Mouse (Mus musculus): ENCODE measurements around the gene Ap1g2. TPM values are rescaled to one million over a fixed set of nuclear protein-coding genes. Genes with fewer than 3 reads are reported as not detected.

Gene Ap1g2
- total RNA-seq, 1 experiment from 2014 or later, result 30.9 TPM

DNA sequence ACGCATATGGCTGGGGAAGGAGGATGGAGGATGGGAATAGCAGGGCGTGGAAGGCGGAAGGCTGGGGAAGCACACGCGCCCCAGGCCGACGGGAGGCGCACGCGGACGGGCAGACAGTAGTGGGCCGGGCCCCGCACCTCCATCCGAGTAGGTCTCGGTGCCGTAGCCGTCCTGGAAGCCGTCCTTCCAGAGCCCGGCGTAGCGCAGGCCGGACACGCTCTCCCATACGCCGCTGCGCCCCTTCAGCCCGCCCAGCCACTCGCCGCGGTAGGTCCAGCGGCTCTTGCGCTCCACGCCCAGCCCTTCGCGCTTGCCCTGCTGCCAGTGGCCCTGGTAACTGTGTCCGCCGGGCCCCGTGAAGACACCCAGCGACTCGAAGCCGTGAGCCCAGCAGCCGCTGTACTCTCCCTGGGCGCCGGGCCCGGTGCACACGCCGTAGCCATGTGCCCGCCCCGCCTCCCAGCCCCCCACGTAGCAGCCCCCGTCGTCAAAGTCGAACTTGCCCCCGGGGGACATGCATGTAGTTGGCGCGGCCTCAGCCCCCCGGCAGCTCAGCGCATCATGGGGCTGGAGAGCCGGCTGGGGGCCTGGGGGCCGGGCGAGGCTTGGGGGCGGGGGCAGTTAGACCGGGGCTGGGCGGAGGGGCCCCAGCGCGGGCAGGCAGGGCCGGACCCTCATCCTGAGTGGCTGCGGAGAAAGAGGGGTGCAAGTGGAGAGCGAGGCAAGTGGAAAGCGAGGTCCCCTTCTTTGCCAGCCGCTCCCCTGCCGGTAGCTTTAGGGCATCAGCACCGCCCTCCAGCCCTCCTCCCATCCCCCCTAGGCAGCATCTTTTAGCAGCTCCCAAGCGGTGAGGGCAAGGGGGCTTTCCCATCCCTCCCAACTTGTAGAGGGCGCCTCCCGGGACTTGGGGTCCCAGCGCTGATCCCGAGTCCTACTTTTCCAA, 8.6 kb upstream of the Ap1g2 start:
- ATAC-seq (replicated peaks; ENCODE audit: low read depth, poor library complexity, severe bottlenecking), result peak; percentile 36

DNA sequence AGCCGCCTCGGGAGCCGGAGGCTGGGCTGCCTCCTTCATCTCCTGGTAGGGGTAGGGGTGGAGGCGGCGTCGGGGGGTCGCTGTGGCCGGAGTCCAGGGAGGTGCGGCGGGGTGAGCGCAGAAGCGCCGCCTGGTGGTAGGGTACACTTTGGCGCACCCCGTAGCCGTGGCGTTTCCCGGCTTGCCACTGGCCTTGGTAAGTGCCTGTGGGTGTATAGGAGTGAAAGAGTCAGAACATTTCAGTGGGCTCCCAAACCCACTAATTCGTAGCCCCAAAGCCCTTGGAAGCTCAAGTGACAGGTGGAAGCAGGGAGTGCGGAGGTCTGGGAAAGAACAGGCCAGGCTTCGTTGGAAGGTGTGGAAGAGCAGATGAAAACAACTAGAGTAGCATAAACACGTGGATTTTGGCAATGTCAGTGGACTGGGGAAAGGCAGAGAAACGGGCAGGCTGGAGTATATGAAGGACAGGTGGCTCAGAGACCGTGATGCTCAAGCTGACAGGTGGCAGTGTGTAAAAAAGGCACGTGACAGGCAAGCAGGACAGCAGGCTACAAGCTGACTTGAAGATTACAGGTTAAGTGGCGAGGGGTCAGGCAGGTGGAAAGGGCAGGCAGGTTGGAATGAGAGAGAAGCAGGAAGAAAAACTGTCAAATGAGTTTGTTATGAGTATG, 7.7 kb upstream of the Ap1g2 start:
- ATAC-seq (replicated peaks; ENCODE audit: low read depth, poor library complexity, severe bottlenecking), result peak; percentile 26; the same call in 1 of the 2 replicates

DNA sequence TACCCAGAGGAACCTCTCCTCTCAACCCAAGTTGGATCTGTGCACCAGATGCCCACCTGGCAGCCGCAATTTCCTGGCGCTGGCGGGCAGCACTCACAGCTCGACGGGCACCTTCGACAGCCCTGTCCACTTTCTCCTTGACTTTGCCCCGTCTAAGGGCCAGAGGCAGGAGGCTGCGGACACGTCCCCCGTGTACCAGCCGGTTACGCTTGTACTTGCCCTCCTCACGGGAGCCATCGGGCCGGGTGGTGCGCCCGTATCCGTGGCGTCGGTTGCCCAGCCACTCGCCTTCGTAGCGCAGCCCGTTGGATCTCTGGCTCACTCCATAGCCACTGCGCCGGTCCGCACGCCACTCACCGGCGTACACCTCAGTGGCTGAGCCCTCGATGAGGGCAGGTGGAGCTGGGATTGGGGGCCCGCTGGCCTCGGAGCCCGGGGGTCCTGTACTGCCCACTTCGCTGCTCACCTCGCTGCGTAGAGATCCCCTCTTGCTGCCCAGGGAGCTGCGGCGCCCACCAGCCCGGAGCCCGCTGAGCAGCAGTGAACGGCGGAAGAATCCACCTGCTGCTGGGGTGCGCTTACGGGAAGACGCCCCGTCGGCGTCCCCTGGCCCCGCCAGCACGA, 7.1 kb upstream of the Ap1g2 start:
- ATAC-seq (replicated peaks; ENCODE audit: low read depth, poor library complexity, severe bottlenecking), result no peak

DNA sequence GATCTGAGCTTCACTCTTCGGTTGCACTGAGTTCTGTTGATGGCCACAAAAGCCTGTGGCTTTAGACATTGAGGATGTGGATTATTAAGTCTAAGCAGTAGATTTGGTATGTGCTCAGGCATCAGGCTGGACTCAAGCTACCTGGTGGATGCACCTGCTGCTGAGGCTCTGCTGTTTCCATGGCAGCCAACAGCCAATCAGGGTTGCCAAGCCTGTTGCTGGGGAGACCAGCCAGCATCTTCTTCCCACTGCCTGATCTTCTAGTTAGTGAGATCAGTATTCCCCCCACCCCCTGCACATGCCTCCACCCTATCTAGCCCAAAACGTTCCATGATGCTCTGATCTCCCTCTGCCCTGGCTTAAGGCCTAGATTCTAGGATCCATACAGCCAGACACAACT, 5.3 kb upstream of the Ap1g2 start:
- ATAC-seq (replicated peaks; ENCODE audit: low read depth, poor library complexity, severe bottlenecking), result no peak

DNA sequence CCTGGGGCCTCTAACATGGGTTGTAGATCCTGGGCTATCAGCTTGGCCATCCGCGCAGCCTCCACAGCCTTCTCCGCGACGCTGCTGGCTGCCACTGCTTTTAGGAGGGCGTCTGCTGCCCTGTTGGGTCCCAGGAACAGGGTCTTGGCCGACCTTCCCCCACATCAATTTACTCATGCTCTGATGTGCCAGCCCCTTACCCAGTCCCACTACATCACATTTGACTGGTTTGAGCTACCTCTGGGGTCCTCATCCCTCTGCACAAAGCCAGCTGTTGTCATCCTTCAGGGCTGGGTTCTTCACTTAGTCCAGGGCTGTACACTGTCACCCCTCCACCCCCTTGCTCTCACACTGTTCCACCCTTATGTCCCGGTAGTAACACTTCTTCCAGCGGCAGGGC, 3.7 kb upstream of the Ap1g2 start:
- no peak for ATAC-seq (replicated peaks; ENCODE audit: low read depth, poor library complexity, severe bottlenecking)

DNA sequence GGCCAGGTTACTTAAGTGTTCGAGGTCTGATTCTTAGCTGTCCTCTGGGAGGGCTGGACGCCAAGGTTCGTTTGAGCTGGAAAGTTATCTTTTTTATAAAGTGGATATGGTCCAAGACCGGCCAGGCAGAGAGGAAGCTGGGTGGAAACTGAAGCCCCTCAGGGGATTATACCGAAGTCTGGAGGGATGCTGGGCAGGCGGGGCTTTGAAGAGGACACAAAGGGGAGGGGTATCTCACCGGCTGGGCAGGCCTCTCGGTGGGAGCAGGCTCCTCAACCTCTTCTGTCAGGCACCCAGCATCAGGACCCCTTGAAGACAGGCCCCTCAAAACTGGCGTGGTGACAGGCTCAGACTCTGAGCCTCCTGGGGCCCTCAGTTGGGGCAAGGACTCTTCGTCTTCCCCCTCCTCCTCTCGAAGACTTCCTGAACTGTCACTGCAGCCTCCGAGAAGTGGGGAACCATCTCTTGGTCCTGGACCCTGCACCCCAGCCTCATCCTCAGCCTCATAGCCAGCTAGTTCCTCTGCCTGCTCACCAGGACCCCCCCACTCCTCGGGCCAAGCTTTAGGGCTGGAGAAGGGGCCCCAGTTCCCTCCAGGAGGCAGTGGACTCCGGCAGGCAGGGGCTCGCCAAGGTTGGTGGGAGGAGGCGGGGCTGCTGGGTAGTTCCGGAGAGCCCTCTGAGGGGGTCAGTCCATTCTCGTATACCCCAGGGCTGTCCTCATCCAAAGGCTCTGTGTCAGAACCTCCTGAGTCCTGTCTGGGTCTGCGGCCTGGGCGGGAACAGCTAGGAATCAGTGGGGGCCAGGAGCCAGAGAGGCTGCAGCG, 2.9 kb upstream of the Ap1g2 start:
- no peak for ATAC-seq (replicated peaks; ENCODE audit: low read depth, poor library complexity, severe bottlenecking)

DNA sequence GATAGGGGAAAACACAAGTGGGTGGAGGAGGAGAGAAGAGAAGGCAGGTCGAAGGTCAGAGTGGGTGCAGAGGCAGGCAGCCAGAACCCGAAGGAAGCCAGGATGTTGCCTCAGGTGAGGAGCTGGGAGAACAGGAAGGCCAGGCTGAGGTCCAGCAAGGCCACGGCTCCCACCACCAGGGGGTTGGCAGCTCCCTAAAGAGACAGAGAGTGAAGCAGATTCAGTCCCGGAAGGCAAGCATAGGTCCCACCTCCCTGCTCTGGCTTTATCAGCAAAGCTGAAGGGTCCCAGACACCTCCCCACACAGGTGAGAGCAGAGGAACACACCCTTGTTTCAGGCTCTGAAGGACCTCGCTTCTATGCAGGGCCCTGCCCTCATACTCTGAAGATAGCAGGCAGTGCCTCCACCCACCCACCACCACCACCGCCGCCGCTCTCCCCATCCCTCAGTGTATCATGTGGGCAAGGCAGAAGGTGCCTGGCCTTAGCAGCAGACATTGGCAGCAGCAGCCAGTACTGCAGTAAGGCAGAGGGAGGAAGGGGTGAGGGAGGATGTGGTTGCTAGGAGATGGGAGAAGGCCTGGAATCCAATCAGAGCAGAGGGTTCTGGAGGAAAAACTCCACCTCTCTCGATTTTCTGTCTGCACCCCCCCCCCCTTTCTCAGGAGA, 1.9 kb upstream of the Ap1g2 start:
- no peak for ATAC-seq (replicated peaks; ENCODE audit: low read depth, poor library complexity, severe bottlenecking)

DNA sequence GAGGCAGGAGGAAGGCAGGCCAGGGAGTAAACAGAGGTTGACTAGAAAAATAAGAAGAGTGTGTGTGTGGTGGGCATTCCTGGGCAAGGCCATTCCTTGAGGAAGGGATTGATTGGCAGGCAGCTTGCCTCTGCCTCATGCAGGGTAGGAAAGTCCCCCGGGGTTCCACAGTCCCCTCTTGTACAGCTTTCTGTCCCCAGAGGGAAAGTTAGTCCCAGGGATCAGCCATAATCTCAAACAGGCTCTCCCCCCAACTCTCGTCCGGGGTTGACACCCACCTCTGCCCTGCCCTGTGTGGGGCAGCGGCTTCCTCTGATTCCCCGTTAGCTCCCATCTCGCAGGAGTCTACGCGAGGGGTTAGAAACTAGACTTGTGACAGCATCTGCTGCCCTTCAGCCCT, 597 bp upstream of the Ap1g2 start:
- no peak for ATAC-seq (replicated peaks; ENCODE audit: low read depth, poor library complexity, severe bottlenecking)

DNA sequence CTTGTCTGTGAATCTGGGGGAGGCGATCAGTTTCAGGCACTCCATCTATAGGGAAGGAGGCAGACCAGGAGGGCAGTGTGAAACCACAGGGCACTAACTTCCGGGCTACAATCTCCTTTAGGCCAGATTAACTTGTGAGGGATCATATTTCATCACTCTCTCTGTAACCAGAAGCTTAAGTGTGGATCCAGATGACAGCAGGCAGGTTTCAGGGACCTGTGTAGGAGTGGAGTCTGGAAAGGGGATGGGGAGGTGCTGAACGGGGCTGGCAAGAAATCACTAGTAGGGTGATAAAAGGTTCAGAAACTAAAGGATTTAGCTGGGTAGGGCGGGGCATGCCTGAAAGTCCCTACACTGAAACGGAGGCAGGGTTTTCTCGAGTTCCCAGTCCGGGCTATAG, 1.0 kb downstream of the Ap1g2 start:
- ATAC-seq (replicated peaks; ENCODE audit: low read depth, poor library complexity, severe bottlenecking), result 0 out of 2 replicates have a peak, but pooled peaks have one; percentile 2

DNA sequence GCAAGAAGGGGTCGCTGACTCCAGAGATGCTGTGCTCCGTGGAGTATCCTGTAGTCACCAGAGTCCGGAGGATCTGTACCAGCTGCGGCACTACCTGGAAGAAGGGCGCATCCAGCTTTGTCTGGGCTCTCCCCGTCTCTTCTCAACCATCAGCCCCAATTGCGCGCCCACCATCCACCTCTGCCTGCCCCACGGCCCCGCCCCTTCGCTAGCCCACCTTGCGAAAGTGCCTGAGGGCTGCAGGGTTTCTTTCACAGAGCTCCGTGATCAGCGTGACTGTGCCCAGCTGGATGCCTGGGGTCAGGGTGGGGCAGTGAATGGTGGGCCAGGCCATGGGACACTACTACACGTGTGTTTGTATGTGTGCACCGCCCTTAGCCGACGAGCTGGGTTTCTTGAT, 2.0 kb downstream of the Ap1g2 start:
- no peak for ATAC-seq (replicated peaks; ENCODE audit: low read depth, poor library complexity, severe bottlenecking)

DNA sequence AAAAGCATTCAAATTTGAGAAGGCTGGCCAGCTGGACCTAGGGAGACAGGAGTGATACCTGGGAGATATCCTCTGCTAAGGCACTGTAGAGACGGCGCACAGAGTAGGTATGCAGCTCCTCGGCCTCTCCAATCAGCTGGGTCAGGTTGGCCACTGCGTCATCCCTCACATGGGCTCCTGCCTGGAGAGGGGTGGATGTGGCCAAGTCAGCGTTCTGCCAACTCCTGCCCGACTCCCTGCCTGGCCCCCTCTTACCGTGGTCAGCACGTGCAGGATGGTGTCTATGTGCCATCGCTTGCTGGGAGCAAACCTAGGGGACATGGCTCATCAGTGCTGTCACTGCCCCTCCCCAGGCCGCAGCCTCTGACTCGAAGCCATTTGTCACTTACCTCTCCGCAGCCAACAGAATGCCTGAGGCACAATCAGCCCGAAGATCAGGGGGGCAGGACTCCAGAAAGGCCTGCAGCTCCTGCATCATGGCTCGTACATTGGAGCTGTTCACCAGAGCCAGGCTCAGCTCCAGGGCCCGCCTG, 4.1 kb downstream of the Ap1g2 start:
- no peak for ATAC-seq (replicated peaks; ENCODE audit: low read depth, poor library complexity, severe bottlenecking)

DNA sequence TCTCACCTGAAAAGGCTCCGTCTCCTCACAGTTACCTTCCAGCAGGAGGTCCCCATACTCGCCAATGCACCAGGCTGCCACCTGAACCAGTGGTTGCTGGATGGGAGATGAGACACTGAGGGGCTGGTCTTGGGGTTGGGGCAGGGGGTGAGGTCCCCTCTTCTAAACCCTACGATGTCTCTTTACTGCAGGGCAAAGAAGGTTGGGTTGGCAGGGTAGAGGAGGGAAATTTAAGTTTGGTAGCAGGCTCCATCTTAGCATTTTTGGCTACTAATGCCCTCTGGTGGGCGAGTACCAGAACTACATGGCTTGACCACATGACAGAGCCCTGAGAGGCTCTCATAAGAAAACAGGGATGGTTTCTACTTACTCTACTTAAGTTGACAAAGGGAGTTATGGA, 4.8 kb downstream of the Ap1g2 start:
- ATAC-seq (replicated peaks; ENCODE audit: low read depth, poor library complexity, severe bottlenecking), result peak; percentile 27; the same call in 1 of the 2 replicates

DNA sequence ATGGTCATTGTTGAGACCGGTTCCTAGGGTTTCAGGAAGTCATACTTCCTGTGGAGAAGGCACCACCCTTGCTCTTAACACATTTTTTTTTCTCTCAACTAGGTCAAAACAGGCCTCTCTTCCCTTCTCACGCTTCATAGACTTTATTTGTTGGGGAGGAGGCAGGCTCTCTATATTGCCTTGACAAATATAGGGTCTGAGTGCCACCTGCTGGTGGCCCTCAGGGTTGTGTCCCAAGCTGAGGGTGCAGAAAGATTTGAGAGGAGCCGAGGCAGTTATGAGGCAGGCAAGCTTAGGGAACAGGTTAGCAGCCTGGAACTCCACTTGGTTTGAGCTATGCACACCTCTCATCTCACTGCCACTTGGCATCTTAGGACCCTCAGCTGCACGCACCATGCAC, 8.3 kb downstream of the Ap1g2 start:
- ATAC-seq (replicated peaks; ENCODE audit: low read depth, poor library complexity, severe bottlenecking), result peak; percentile 55

DNA sequence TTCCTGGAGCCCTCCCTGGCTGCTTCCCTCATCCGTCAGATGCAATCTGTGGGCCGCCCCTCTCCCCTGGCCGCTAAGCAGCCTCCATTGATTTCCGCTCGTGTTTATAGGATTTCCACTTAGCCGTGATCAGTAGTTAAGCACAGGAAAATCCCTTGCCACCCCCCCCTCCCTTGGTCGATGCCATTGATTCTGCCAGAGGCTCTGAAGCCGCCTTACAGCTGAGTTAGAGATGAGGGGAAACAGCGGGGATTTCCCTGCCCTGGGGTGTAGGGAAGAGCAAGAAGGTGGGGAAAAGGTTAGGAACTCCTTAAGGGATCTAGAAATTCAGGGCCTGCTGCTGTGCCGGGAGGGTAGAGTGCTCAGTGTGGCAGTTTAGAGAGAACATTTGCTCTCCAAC, 8.7 kb downstream of the Ap1g2 start:
- ATAC-seq (replicated peaks; ENCODE audit: low read depth, poor library complexity, severe bottlenecking), result no peak

DNA sequence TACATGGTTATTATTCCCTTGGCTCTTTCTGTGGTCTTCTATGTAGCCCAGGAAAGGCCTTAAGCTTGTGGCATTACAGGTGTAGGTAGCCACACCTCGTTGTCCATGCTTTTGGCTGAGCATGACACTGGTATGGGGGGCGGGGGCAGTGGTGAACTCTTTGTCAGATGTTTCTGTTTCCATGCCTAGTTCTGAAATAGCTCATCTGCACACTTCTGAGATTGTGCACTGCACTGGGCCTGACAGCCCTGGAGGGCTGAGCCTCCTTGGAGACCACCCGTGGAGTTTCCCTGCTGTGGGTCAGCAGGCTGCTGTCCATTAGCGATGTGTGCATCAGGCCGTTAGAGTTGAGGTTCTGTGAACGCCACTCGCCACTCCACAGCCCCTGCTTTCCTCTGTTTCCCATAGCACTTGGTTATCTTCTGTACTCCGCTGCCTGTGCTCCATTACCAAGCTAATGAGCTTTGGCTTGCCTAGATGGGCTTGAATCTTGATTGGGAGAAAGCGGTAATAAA, 9.8 kb downstream of the Ap1g2 start:
- ATAC-seq (replicated peaks; ENCODE audit: low read depth, poor library complexity, severe bottlenecking), result no peak

DNA sequence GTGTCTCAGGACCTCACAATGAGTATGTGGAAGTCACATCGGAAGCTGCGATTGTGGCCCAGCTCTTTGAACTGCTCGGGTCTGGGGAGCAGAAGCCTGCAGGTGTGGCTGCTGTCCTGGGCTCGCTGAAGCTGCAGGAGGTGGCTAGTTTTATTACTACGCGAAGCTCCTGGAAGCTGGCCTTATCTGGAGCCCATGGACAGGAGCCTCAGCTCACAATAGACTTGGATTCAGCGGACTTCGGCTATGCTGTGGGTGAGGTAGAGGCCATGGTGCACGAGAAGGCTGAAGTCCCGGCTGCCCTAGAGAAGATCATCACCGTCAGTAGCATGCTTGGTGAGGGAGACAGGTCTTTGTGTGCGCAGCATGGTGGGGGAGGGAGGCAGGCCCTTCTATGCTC, 10.7 kb downstream of the Ap1g2 start:
- ATAC-seq (replicated peaks; ENCODE audit: low read depth, poor library complexity, severe bottlenecking), result no peak

DNA sequence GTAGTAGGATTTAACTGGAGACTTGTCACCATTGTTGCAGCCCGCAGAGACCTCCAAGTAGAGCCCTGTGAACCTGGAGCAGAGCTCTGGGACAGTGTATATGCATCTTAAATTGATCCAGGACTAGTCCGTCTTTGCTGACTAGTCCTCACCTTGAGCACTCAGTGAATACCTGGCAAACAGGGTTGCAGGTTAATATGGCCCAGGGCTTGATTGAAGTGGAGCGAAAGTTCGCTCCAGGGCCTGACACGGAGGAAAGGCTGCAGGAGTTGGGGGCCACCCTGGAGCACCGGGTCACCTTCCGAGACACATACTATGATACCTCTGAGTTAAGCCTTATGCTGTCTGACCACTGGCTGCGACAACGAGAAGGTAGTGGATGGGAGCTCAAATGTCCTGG, 11.1 kb downstream of the Ap1g2 start:
- 0 out of 2 replicates have a peak, but pooled peaks have one; percentile 0 for ATAC-seq (replicated peaks; ENCODE audit: low read depth, poor library complexity, severe bottlenecking)

DNA sequence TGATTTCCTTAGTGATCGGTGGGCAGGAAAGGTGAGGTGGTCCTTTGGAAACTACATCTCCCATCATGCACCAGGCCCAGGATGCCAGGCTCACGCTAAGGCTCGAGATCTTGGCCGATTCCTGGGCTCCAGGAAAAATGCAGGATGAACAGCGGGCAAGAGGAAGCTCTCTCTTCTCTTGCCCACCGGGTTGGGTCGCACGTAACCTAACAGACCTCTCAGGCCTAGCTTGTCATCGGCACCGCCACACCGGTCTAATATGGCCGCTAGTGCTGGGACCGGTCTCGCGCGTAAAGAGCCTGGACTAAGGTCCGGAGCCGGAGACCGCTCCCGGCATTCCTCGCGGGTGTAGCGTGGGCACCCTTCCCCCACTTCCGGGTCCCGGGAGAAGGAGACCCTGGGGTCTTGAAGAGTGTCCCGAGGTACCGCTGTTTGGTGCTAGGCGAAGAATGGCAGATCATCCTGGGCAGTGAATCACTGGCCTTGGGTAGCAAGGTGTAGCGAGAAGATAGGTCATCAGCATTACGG, 11.6 kb downstream of the Ap1g2 start, which contains the start of gene Thtpa:
TSS of gene Thtpa (plus strand) at position 81 of the 528 bp plus-strand sequence.
- peak; percentile 55 for ATAC-seq (replicated peaks; ENCODE audit: low read depth, poor library complexity, severe bottlenecking)

DNA sequence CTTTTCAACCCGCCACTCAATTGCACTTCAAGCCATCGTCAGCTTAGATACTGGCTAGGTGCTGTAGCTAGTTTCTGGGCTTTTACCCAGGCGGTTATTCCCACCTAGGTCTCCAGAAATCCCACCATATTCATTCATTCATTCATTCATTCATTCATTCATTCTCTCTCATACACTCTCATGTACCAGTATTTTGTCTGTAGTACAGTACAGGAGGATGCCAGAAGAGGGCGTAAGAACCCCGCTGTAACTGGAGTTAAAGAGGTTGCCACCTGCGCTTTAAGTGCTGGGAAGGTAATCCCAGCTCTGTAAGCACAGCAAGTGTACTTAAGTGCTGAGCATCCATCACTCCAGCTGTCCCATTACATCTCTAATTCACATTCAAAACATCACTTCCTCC, 12.5 kb downstream of the Ap1g2 start:
- no peak for ATAC-seq (replicated peaks; ENCODE audit: low read depth, poor library complexity, severe bottlenecking)
